Mouse (Mus musculus): ENCODE results near the gene Aak1. TPM values are rescaled to one million over a fixed set of nuclear protein-coding genes. Genes with fewer than 3 reads are reported as not detected.
"Not testable (repeated sequence)": the region's sequence is repeated elsewhere in the genome, so short reads cannot be mapped to it uniquely, and the experiment has no call there.

Aak1 gene
- polyA plus RNA-seq, 1 experiment from 2014 or later, result 18.8 TPM

DNA sequence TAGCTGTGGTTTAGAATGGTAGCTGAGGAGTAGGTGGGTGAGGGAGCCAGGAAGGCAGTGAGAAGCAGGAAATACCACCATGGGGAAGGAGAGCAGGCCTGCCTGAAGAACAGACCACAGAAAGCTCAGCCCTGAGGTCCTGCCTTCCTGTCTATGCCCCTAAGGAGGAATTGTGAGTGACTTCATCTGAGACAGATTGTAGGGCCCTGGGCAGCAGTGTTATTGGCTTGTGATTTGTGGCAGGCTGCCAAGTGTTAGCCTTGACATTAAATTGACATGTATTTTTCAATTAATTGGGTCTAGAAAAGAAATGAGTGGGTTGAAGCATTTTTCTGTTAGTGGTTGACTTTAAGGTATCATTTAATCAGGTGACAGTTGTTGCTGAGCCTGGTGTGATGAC is 179.6 kb downstream of the Aak1 start:
- Histone ChIP-seq H3K9me3 (no peaks in the 10 kb centered on the region), H3K4me3 (no peak overlapping the region), H3K27ac (no peak overlapping the region), H3K4me1 (replicated peaks) (no peaks in the 10 kb centered on the region), H3K36me3 (peaks cover 68% of the 10 kb centered on the region), H3K27me3 (ENCODE audit: insufficient read depth, poor library complexity, severe bottlenecking) (no peaks in the 10 kb centered on the region)
- no peak for DNase-seq (ENCODE audit: low spot score)

GRCm38 (mm10) chr6:87031310-87031709 is 182.0 kb downstream of the Aak1 start:
- WGBS, result 89% methylated on average over 7 of the region's 7 CpGs
- H3K27ac ChIP-seq; H3K9me3 ChIP-seq; H3K27me3 ChIP-seq (ENCODE audit: insufficient read depth, poor library complexity, severe bottlenecking); H3K4me3 ChIP-seq; DNase-seq (ENCODE audit: low spot score); H3K4me1 ChIP-seq (replicated peaks): not testable (repeated sequence)
- H3K36me3 ChIP-seq, result peaks cover 44% of the 10 kb centered on the region

DNA sequence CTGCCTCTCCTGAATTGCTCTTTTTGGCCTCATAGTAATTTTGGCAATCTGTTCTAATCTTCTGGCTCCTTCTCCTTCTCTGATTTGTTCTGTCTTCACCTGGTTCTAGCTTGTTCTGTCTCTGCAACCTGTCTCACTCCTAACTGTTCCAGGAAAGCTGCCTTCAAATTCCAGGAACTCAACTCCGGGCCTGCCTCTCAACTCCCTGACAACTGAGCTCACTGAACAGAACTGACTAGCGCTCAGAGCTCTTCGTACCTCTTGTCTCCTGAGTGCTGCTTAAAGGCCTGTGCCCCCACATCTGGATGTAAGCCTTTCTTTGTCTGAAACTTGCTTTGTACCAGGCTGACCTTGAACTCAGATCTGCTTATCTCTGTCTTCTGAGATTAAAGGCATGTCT is 183.1 kb downstream of the Aak1 start:
- Histone ChIP-seq H3K9me3 (peaks cover 2% of the 10 kb centered on the region; the same call in 1 of the 2 replicates), H3K27me3 (ENCODE audit: insufficient read depth, poor library complexity, severe bottlenecking) (no peaks in the 10 kb centered on the region), H3K4me3 (no peak overlapping the region), H3K4me1 (replicated peaks) (no peaks in the 10 kb centered on the region), H3K36me3 (peaks cover 36% of the 10 kb centered on the region), H3K27ac (no peak overlapping the region)
- no peak for DNase-seq (ENCODE audit: low spot score)
- 91% methylated on average over 3 of the region's 3 CpGs for WGBS

DNA sequence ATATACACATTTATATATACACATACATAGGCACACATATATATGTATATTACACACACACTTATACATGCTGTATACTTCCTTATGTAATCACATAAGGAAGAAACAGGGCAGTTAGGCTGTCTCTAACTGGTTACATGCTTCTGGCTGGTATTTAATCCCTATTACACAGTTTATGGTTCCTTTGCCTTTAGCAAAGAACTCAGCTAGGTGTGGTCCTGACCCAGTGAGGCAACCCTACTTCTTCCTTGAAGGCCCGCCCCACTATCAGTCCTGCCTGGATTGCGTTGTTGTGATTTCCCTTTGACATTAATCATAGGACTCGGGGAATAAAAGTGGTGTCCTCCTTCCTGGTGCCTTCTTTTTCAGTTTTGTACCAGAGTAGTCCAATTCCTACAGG is 185.1 kb downstream of the Aak1 start:
- DNase-seq (ENCODE audit: low spot score), result no peak
- Histone ChIP-seq H3K27me3 (ENCODE audit: insufficient read depth, poor library complexity, severe bottlenecking) (no peaks in the 10 kb centered on the region), H3K9me3 (peaks cover 2% of the 10 kb centered on the region; the same call in 1 of the 2 replicates), H3K36me3 (peaks cover 16% of the 10 kb centered on the region), H3K4me3 (no peak overlapping the region), H3K4me1 (replicated peaks) (no peaks in the 10 kb centered on the region), H3K27ac (no peak overlapping the region)
- 92% methylated on average over 3 of the region's 3 CpGs for WGBS

- 0 out of 2 replicates have a peak, but pooled peaks cover 4% of the 10 kb centered on the region for H3K36me3 ChIP-seq
- no peak overlapping the region for H3K4me3 ChIP-seq
- no peak for DNase-seq (ENCODE audit: low spot score)
- peaks cover 9% of the 10 kb centered on the region for H3K4me1 ChIP-seq (replicated peaks)
- H3K27me3 ChIP-seq (ENCODE audit: insufficient read depth, poor library complexity, severe bottlenecking), result no peaks in the 10 kb centered on the region
- 92% methylated on average over 10 of the region's 10 CpGs for WGBS
- H3K27ac ChIP-seq, result no peak overlapping the region
- H3K9me3 ChIP-seq, result peaks cover 2% of the 10 kb centered on the region; the same call in 1 of the 2 replicates
Observed at GRCm38 (mm10) chr6:87037826-87038620, 188.7 kb downstream of the Aak1 start.

DNA sequence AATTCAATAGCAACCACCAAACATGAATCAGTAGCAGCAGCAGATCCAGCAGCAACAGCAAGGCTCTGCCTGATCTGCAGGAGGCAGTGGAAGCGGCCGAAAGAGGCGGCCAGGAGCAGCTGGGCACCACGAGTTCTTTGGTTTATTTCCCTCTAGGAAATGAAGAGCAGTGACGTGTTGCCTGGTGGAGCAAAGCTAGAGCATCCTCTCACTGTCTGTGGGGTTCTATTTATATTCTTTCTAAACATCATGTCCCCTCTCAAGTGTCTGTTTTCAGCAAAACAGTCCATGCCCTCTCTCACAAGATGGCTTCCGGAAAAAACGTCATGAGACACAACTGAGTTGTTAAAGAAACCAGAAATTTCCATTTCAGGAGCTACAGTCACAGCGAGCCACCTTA is 189.8 kb downstream of the Aak1 start:
- no peak overlapping the region for H3K4me3 ChIP-seq
- H3K9me3 ChIP-seq, result peaks cover 2% of the 10 kb centered on the region; the same call in 1 of the 2 replicates
- peaks cover 19% of the 10 kb centered on the region for H3K4me1 ChIP-seq (replicated peaks)
- no peak for DNase-seq (ENCODE audit: low spot score)
- H3K27me3 ChIP-seq (ENCODE audit: insufficient read depth, poor library complexity, severe bottlenecking), result no peaks in the 10 kb centered on the region
- 0 out of 2 replicates have a peak, but pooled peaks cover 4% of the 10 kb centered on the region for H3K36me3 ChIP-seq
- H3K27ac ChIP-seq, result no peak overlapping the region
- 89% methylated on average over 8 of the region's 8 CpGs for WGBS

DNA sequence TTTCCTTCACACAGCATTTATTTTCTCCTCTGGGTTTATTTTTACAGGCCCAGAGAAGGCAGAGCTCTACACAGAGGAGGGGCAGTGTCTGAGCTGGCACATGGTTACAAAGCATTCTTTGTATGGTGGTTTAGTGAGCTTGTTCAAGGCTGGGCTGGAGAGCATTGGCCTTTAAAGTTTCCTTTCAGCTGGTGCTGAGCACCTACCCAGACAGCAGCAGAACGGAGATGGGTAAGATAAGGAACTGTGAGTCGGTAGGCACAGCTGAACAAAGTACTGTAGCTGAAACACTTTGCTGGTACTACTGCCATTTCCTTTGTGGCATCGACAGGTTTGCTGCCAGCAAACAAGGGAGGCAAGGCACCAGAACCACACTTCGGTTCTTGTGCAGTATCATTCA is 191.7 kb downstream of the Aak1 start:
- 0 out of 2 replicates have a peak overlapping the region, but pooled peaks have one; percentile 5 for H3K27ac ChIP-seq

DNA sequence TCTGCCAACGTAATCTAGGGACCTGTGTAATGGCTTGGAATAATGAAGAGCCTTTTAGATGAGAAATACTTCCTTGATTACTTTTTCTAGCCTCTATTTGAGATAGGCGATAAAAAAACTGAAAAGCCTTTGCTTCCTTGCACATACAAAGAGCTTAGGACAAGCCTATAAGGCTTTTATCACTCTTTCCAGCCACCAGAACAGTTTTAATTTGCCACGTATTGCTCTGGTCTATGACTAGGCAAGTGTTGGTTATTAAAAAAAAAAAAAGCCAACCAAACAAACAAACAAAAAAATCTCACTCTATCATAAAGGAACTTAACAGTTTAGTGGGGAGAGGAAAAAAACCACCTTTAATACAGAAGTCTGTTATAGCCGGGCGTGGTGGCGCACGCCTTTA is 192.1 kb downstream of the Aak1 start:
- no peaks in the 10 kb centered on the region for H3K27me3 ChIP-seq (ENCODE audit: insufficient read depth, poor library complexity, severe bottlenecking)
- WGBS, result 90% methylated on average over 7 of the region's 7 CpGs
- 0 out of 2 replicates have a peak, but pooled peaks cover 4% of the 10 kb centered on the region for H3K36me3 ChIP-seq
- 0 out of 2 replicates have a peak overlapping the region, but pooled peaks have one; percentile 5 for H3K27ac ChIP-seq
- DNase-seq (ENCODE audit: low spot score), result no peak
- peaks cover 2% of the 10 kb centered on the region; the same call in 1 of the 2 replicates for H3K9me3 ChIP-seq
- peak overlapping the region; percentile 95 for H3K4me3 ChIP-seq
- peaks cover 19% of the 10 kb centered on the region for H3K4me1 ChIP-seq (replicated peaks)

More for the DNA sequence above, 191.7 kb downstream of the Aak1 start:
- H3K9me3 ChIP-seq, result peaks cover 2% of the 10 kb centered on the region; the same call in 1 of the 2 replicates
- H3K36me3 ChIP-seq, result 0 out of 2 replicates have a peak, but pooled peaks cover 4% of the 10 kb centered on the region
- no peak for DNase-seq (ENCODE audit: low spot score)
- no peak overlapping the region for H3K4me3 ChIP-seq
- WGBS, result 84% methylated on average over 4 of the region's 4 CpGs
- H3K4me1 ChIP-seq (replicated peaks), result peaks cover 19% of the 10 kb centered on the region
- H3K27me3 ChIP-seq (ENCODE audit: insufficient read depth, poor library complexity, severe bottlenecking), result no peaks in the 10 kb centered on the region

DNA sequence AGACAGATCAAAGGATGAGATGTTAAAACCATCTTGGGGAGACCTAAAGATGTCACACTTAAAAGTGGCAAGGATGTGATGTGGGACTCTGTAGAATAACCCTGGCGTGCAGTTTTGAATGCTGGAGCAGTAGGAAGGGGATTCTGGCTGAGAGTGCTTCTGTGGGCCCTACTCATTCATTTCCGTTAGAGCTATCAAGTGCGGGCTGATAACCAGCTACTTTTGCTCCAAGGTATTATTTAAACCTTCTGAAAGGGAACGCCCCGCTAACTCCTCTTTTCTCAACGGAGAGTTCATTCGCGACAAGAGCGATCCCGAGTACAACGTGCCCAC is 192.7 kb downstream of the Aak1 start:
- DNase-seq (ENCODE audit: low spot score), result no peak
- Histone ChIP-seq H3K4me1 (replicated peaks) (peaks cover 19% of the 10 kb centered on the region), H3K9me3 (no peaks in the 10 kb centered on the region; the same call in 1 of the 2 replicates), H3K36me3 (0 out of 2 replicates have a peak, but pooled peaks cover 4% of the 10 kb centered on the region), H3K27ac (peak overlapping the region; percentile 95), H3K4me3 (peak overlapping the region; percentile 95), H3K27me3 (ENCODE audit: insufficient read depth, poor library complexity, severe bottlenecking) (no peaks in the 10 kb centered on the region)
- WGBS, result 0% methylated on average over 11 of the region's 11 CpGs

GRCm38 (mm10) chr6:87042337-87043130 is 193.2 kb downstream of the Aak1 start, which contains the start of gene Gfpt1:
Gene Gfpt1 (plus strand): TSS chr6:87042846.
- peak within 1 kb of the TSS; percentile 95 for H3K4me3 ChIP-seq
- H3K4me1 ChIP-seq (replicated peaks), result peaks cover 19% of the 10 kb centered on the region
- H3K27me3 ChIP-seq (ENCODE audit: insufficient read depth, poor library complexity, severe bottlenecking), result no peaks in the 10 kb centered on the region
- H3K36me3 ChIP-seq, result 0 out of 2 replicates have a peak, but pooled peaks cover 4% of the 10 kb centered on the region
- no peaks in the 10 kb centered on the region for H3K9me3 ChIP-seq
- WGBS, result under 1% methylated on average over 68 of the region's 68 CpGs
- peak within 1 kb of the TSS; percentile 95 for H3K27ac ChIP-seq
- DNase-seq (ENCODE audit: low spot score), result peak; percentile 92

GRCm38 (mm10) chr6:87043131-87043516 is 193.8 kb downstream of the Aak1 start:
- Histone ChIP-seq H3K4me3 (peak overlapping the region; percentile 95), H3K9me3 (no peaks in the 10 kb centered on the region), H3K27ac (peak overlapping the region; percentile 95), H3K4me1 (replicated peaks) (peaks cover 19% of the 10 kb centered on the region), H3K36me3 (peaks cover 7% of the 10 kb centered on the region), H3K27me3 (ENCODE audit: insufficient read depth, poor library complexity, severe bottlenecking) (no peaks in the 10 kb centered on the region)
- no peak for DNase-seq (ENCODE audit: low spot score)
- WGBS, result 4% methylated on average over 9 of the region's 9 CpGs

DNA sequence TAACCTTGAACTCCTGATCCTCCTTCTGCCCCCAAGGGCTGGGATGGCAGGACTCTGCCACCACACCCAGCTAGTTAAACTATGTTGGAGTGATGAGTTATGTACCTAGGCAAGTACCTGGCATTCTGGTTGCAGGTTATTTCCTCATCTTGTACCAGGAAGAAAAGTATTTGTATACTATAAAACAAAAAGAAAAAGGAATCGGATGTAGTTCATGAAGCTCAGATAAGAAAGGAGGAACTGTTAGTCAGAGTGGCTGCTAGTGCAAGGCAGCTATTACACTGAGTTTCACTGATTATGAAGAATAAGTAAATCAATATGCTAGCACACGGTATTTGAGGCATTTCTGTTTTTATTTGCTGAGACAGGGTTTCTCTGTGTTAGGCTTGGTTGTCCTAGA is 195.6 kb downstream of the Aak1 start:
- Histone ChIP-seq H3K4me3 (no peak overlapping the region), H3K9me3 (no peaks in the 10 kb centered on the region), H3K36me3 (peaks cover 16% of the 10 kb centered on the region), H3K4me1 (replicated peaks) (peaks cover 19% of the 10 kb centered on the region), H3K27ac (no peak overlapping the region), H3K27me3 (ENCODE audit: insufficient read depth, poor library complexity, severe bottlenecking) (no peaks in the 10 kb centered on the region)
- DNase-seq (ENCODE audit: low spot score), result no peak
- 91% methylated on average over 2 of the region's 2 CpGs for WGBS

- peaks cover 19% of the 10 kb centered on the region for H3K4me1 ChIP-seq (replicated peaks)
- no peak overlapping the region for H3K27ac ChIP-seq
- H3K4me3 ChIP-seq, result no peak overlapping the region
- 74% methylated on average over 3 of the region's 3 CpGs for WGBS
- peaks cover 16% of the 10 kb centered on the region for H3K36me3 ChIP-seq
- H3K27me3 ChIP-seq (ENCODE audit: insufficient read depth, poor library complexity, severe bottlenecking), result no peaks in the 10 kb centered on the region
- DNase-seq (ENCODE audit: low spot score), result no peak
- no peaks in the 10 kb centered on the region for H3K9me3 ChIP-seq
Observed at GRCm38 (mm10) chr6:87045507-87045906, 196.2 kb downstream of the Aak1 start.

Measured in hindbrain, embryonic 10.5 days (tissue).